Mouse (Mus musculus) adrenal gland, adult 8-10 months (tissue): ENCODE data around the gene Krt71. TPM values are rescaled to one million over a fixed set of nuclear protein-coding genes. Genes with fewer than 3 reads are reported as not detected.

ENCODE experiments used
- microRNA-seq, 2 experiments: library from miRNA; unstranded; fragments of <30 nt; microRNA quantifications; one replicate each; pipeline ENCODE4 v1.2.0; 2022
- total RNA-seq, 4 experiments: library from RNA; stranded (reverse); gene quantifications; 2 replicates each; pipeline ENCODE4 v1.2.4; 2022

Gene Krt71
- total RNA-seq, 4 experiments from 2014 or later = not detected

Small RNAs within 50 kb of the gene (microRNA-seq; reads per million reads assigned to microRNA genes)
- gene Gm44323 (0 to 0.17 reads per million in 2 experiments), gene Gm44342 (0 reads per million in 2 experiments)

Other genes starting within 250 kb of the Krt71 start
- not detected for gene Gm49425, start 225.8 kb downstream of the Krt71 start, total RNA-seq
- gene Krt84, start 210.3 kb downstream of the Krt71 start, total RNA-seq = not detected
- not detected for gene Krt82, start 192.4 kb downstream of the Krt71 start, total RNA-seq
- gene Krt90, start 180.2 kb downstream of the Krt71 start, total RNA-seq = not detected
- gene Krt75, start 169.2 kb downstream of the Krt71 start, total RNA-seq = not detected
- not detected for gene Gm5414, start 114.9 kb downstream of the Krt71 start, total RNA-seq
- gene Gm5478, start 95.7 kb downstream of the Krt71 start, total RNA-seq = not detected
- not detected for gene Krt6b, start 62.8 kb downstream of the Krt71 start, total RNA-seq
- not detected for gene Krt6a, start 48.8 kb downstream of the Krt71 start, total RNA-seq
- gene Krt5, start 30.2 kb downstream of the Krt71 start, total RNA-seq = not detected
- gene Krt72, start 43.4 kb upstream of the Krt71 start, total RNA-seq = not detected
- gene Krt73, start 59.2 kb upstream of the Krt71 start, total RNA-seq = not detected
- gene Krt2, start 75.1 kb upstream of the Krt71 start, total RNA-seq = not detected
- gene Krt1, start 107.7 kb upstream of the Krt71 start, total RNA-seq = 1 to 10 TPM in 1 of 4 experiments, under 1 TPM in 3; 0.20 to 1.0 (median 0.58) TPM
- not detected for gene Krt77, start 126.6 kb upstream of the Krt71 start, total RNA-seq
- under 1 TPM in 2 of 4 experiments, not detected in 2; 0.29 to 0.31 TPM for gene Krt76, start 149.8 kb upstream of the Krt71 start, total RNA-seq
- gene Krt4, start 181.6 kb upstream of the Krt71 start, total RNA-seq = not detected
- gene Krt79, start 197.2 kb upstream of the Krt71 start, total RNA-seq = 1 to 10 TPM in 1 of 4 experiments, under 1 TPM in 3; 0.37 to 2.0 (median 0.57) TPM
- gene Krt78, start 211.2 kb upstream of the Krt71 start, total RNA-seq = not detected